In the genomic region with DNA sequence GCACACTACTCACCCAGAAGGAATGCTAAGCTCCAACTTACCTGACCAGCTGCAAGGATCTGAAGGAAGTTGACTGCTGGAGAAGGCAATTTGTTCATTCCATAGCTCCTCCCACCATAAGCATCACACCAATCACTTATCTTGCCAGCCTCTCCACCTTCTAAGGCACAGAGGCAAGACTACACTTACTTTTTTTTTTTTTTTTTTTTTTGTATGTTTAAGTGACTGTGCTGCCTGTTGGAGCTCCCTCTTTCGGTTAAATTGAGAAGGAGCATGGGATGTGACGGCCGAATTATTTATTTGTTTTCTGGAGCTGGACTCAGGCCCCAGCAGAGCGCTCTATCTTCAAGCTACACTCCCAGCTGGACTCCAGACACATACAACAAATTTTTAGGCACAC, we compare ENCODE assay signal across 10 mouse cellular contexts. TPM values are rescaled to one million over a fixed set of nuclear protein-coding genes. Genes with fewer than 3 reads are reported as not detected.
DNase-seq lines count a peak whose midpoint lies in the region; ATAC-seq and TF ChIP-seq lines count a peak whose summit lies in the region.
"Had no signal": no experiment of that assay in that cellular context is flagged by ENCODE, and none has a peak within 500 bp of the region (broad histone marks: within the 10 kb centered on the region; RNA-seq: fewer than 3 reads in every experiment).

No protein-coding gene starts in this region.

- WGBS in thymus, adult 2 months, result 60% methylated on average over 4 of the region's 4 CpGs
- WGBS in lung, embryonic 14.5 days, result 38% methylated on average over 4 of the region's 4 CpGs

- no peaks in the 10 kb centered on the region for H3K36me3 ChIP-seq in thymus, adult 2 months (ENCODE audit: control insufficient read depth, insufficient read depth, low read length)
- no peaks in the 10 kb centered on the region for H3K36me3 ChIP-seq in lung, embryonic 14.5 days (ENCODE audit: insufficient read depth)
- H3K36me3 ChIP-seq: hindbrain, embryonic 15.5 days; neural tube, embryonic 13.5 days had no signal

- no peak for TF ChIP-seq CTCF in thymus, adult 2 months (IDR thresholded peaks at IDR 0.05; ENCODE audit: borderline replicate concordance, control insufficient read depth, extremely low read depth, insufficient read depth, low read length, poor library complexity)
- TF ChIP-seq CTCF in lung, embryonic 14.5 days (IDR thresholded peaks at IDR 0.05; ENCODE audit: low read depth), result peak; percentile 40

- no peaks in the 10 kb centered on the region for H3K27me3 ChIP-seq in thymus, adult 2 months (ENCODE audit: control insufficient read depth, insufficient read depth, low read length)
- H3K27me3 ChIP-seq in lung, embryonic 14.5 days (ENCODE audit: insufficient read depth, low read length), result no peaks in the 10 kb centered on the region
- H3K27me3 ChIP-seq: hindbrain, embryonic 15.5 days; neural tube, embryonic 13.5 days had no signal

- peak; percentile 24 to 25 for DNase-seq in heart, adult 18-20 months
- no peak for DNase-seq in heart, adult 11 months
- DNase-seq in thymus, postnatal 14 days, result peak; percentile 3
- DNase-seq in thymus, adult 2 months, result no peak
- peak; percentile 61 for DNase-seq in lung, embryonic 14.5 days
- DNase-seq in right cerebral cortex, postnatal 4 days, result no peak

- no peak overlapping the region for H3K4me3 ChIP-seq in thymus, adult 2 months (ENCODE audit: control insufficient read depth, insufficient read depth, low read length)
- no peak overlapping the region for H3K4me3 ChIP-seq in lung, embryonic 14.5 days (ENCODE audit: low read depth, low read length)
- H3K4me3 ChIP-seq: hindbrain, embryonic 15.5 days; neural tube, embryonic 13.5 days had no signal

- H3K27ac ChIP-seq in thymus, adult 2 months (ENCODE audit: control insufficient read depth, insufficient read depth, low read length), result no peak overlapping the region
- H3K27ac ChIP-seq in lung, embryonic 14.5 days (ENCODE audit: low read depth), result no peak overlapping the region
- H3K27ac ChIP-seq: hindbrain, embryonic 15.5 days; neural tube, embryonic 13.5 days had no signal

- H3K4me2 ChIP-seq in lung, embryonic 14.5 days, result no peak overlapping the region
- H3K4me2 ChIP-seq: hindbrain, embryonic 15.5 days; neural tube, embryonic 13.5 days had no signal

- no peaks in the 10 kb centered on the region for H3K9me3 ChIP-seq in lung, embryonic 14.5 days (ENCODE audit: low read depth, low read length)
- H3K9me3 ChIP-seq: hindbrain, embryonic 15.5 days; neural tube, embryonic 13.5 days had no signal

- no peak for TF ChIP-seq POLR2A in thymus, adult 2 months (IDR thresholded peaks at IDR 0.05; ENCODE audit: control insufficient read depth, extremely low read depth, insufficient read depth, low read length, poor library complexity)

- H3K4me1 ChIP-seq in thymus, adult 2 months (replicated peaks; ENCODE audit: control insufficient read depth, insufficient read depth, low read length), result no peaks in the 10 kb centered on the region
- H3K4me1 ChIP-seq in lung, embryonic 14.5 days (ENCODE audit: insufficient read depth), result no peaks in the 10 kb centered on the region
- H3K4me1 ChIP-seq: hindbrain, embryonic 15.5 days; neural tube, embryonic 13.5 days had no signal

- H3K9ac ChIP-seq in lung, embryonic 14.5 days, result no peak overlapping the region
- H3K9ac ChIP-seq: hindbrain, embryonic 15.5 days; neural tube, embryonic 13.5 days had no signal

- peak; percentile 68 for ATAC-seq in common myeloid progenitor, adult 5-6 weeks (replicated peaks; ENCODE audit: low read depth, poor library complexity, severe bottlenecking)
- no peak for ATAC-seq in lung, embryonic 14.5 days (ENCODE audit: insufficient read depth)
- ATAC-seq in monocyte, adult 5-6 weeks (replicated peaks; ENCODE audit: insufficient number of reproducible peaks, low FRiP score, low TSS enrichment, poor library complexity, severe bottlenecking), result no peak

RNA-seq across cellular contexts. Expression of a gene that starts 60.0 kb away (rescaled TPM):
- total RNA-seq in heart, adult 18-20 months (2021), result 1 to 10 TPM; 1.1 to 1.3 TPM
- 23.4 and 31.7 TPM in 2 replicates for polyA plus RNA-seq in thymus, adult 2 months (2012; rRNA removed)
- total RNA-seq in common myeloid progenitor, adult 5-6 weeks (2017), result 57.8 and 59.5 TPM in 2 replicates
- polyA plus RNA-seq in lung, embryonic 14.5 days (2014; fragmentation: Nextera tagmentation; extraction: Ambion mirVana), result 17.8 and 19.1 TPM in 2 replicates
- total RNA-seq in monocyte, adult 5-6 weeks (2017), result 11.6 to 22.4 TPM (median 12.8 TPM) in 3 replicates

Comparison
In these comparisons a context has a peak if more than half of its experiments do, and no peak if none do; other contexts are left out.
1. DNase-seq: peak in heart, adult 18-20 months (2 of 2), thymus, postnatal 14 days (single experiment) and lung, embryonic 14.5 days (single experiment); none in heart, adult 11 months (single experiment), thymus, adult 2 months (single experiment) and right cerebral cortex, postnatal 4 days (single experiment).